Comparison of ENCODE assay signal across 7 mouse cellular contexts in the genomic region with DNA sequence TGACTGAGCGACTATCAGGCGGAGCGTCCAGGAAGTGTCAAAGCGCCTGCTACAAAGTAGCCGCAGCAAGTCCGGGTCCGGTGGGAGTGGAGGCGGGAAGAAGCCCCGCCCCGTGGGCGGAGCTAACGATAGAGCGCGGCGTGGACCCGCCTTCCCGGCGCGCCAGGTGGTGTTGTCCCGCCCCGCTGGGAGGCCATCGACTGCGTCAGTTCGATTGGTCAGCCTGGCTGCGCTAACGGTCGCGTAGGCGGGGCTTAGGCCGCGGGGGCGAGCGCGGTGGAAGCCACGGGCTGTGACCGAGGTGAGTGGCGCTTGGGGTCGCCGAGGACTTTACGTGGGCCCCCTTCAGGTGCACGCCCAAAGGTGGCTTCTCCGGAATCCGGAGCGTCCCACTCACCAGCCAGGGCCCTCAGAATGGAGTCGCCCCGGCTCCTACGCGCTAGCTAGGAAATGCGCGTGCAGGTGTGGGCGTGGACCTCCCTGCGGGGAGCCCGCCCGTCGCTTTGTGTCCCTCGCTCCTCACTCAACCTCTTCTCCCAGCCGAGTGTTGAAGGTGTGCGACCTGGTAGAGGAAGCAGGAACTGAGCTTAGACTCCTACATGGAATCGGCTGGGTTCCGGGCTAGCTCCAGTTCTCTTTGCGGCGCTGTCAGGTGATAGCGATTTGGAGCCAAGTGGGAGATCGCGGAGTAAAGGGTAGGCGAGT. TPM values are rescaled to one million over a fixed set of nuclear protein-coding genes. Genes with fewer than 3 reads are reported as not detected.
DNase-seq lines count a peak whose midpoint lies in the region; ATAC-seq lines count a peak whose summit lies in the region.

A gene (plus strand): TSS at position 178 of the 705 bp plus-strand sequence.

- peak within 1 kb of the TSS; percentile 56 for H3K4me2 ChIP-seq in intestine, embryonic 16.5 days (ENCODE audit: low read depth, low read length)
- H3K4me2 ChIP-seq in midbrain, embryonic 11.5 days: peak within 1 kb of the TSS; percentile 69

- H3K36me3 ChIP-seq in intestine, embryonic 16.5 days (ENCODE audit: control insufficient read depth, insufficient read depth, low read length): no peaks in the 10 kb centered on the region
- no peaks in the 10 kb centered on the region for H3K36me3 ChIP-seq in midbrain, embryonic 11.5 days (ENCODE audit: control insufficient read depth, insufficient read depth, low read length)

- under 1% methylated on average over 66 of the region's 66 CpGs for WGBS in intestine, embryonic 16.5 days
- WGBS in midbrain, embryonic 11.5 days: under 1% methylated on average over 66 of the region's 66 CpGs

- H3K9me3 ChIP-seq in intestine, embryonic 16.5 days (ENCODE audit: control insufficient read depth, low read length): no peaks in the 10 kb centered on the region
- no peaks in the 10 kb centered on the region for H3K9me3 ChIP-seq in midbrain, embryonic 11.5 days (ENCODE audit: control insufficient read depth, low read length)

- intact Hi-C loops in gastrocnemius, postnatal 36 days (cut with DNase I): loop anchor here (5.0 to 10.0 kb wide), 4 partner anchors 101 to 639 kb away; a partner anchor contains a TSS
- intact Hi-C loops in left cerebral cortex, postnatal 36 days (cut with DNase I): loop anchor here (1.0 to 5.0 kb wide), 3 partner anchors 103 to 204 kb away; a partner anchor contains a TSS

- H3K4me1 ChIP-seq in intestine, embryonic 16.5 days (ENCODE audit: control insufficient read depth, insufficient read depth, low read length): peaks cover 4% of the 10 kb centered on the region; the same call in 1 of the 2 replicates
- H3K4me1 ChIP-seq in midbrain, embryonic 11.5 days (ENCODE audit: control insufficient read depth, insufficient read depth, low read length): peaks cover 2% of the 10 kb centered on the region; the same call in 1 of the 2 replicates

- peak; percentile 98 for DNase-seq in adrenal gland, adult 2 months
- DNase-seq in embryo, embryonic 11.5 days (ENCODE audit: low read depth, low spot score): peak; percentile 92
- DNase-seq in gastrocnemius, postnatal 36 days: peak; percentile 88 to 90
- peak; percentile 95 to 96 for DNase-seq in left cerebral cortex, postnatal 36 days (ENCODE audit: low spot score in 2 of 2)
- DNase-seq in midbrain, embryonic 11.5 days (ENCODE audit: low spot score, missing footprints): peak; percentile 100
- peak; percentile 90 for DNase-seq in skeletal muscle tissue, adult 2 months (ENCODE audit: low read depth, low spot score)

- peak within 1 kb of the TSS; percentile 83 for H3K27ac ChIP-seq in intestine, embryonic 16.5 days (ENCODE audit: low read length)
- H3K27ac ChIP-seq in midbrain, embryonic 11.5 days (ENCODE audit: low read depth, low read length): peak within 1 kb of the TSS; percentile 30; the same call in 1 of the 2 replicates

- H3K4me3 ChIP-seq in intestine, embryonic 16.5 days (ENCODE audit: low read length): peak within 1 kb of the TSS; percentile 80
- peak within 1 kb of the TSS; percentile 84 for H3K4me3 ChIP-seq in midbrain, embryonic 11.5 days (ENCODE audit: low read depth, low read length)

- H3K9ac ChIP-seq in intestine, embryonic 16.5 days (ENCODE audit: low read depth, low read length): peak within 1 kb of the TSS; percentile 80
- peak within 1 kb of the TSS; percentile 82 for H3K9ac ChIP-seq in midbrain, embryonic 11.5 days (ENCODE audit: low read length)

- ATAC-seq in intestine, embryonic 16.5 days: peak; percentile 96
- ATAC-seq in midbrain, embryonic 11.5 days (ENCODE audit: low FRiP score): peak; percentile 95

- no peaks in the 10 kb centered on the region for H3K27me3 ChIP-seq in intestine, embryonic 16.5 days (replicated peaks; ENCODE audit: control insufficient read depth, insufficient read depth, low read length)
- no peaks in the 10 kb centered on the region for H3K27me3 ChIP-seq in midbrain, embryonic 11.5 days (ENCODE audit: control insufficient read depth, insufficient read depth, low read length)

RNA-seq across cellular contexts. Expression of the gene that starts here (rescaled TPM):
- total RNA-seq in adrenal gland, adult 2 months (2021): 10 to 100 TPM in 1 of 2 experiments, 1 to 10 TPM in 1; 8.0 to 11.2 TPM
- 0.86 and 1.3 TPM in 2 replicates for polyA plus RNA-seq in adrenal gland, adult 2 months (2012; rRNA removed)
- total RNA-seq in gastrocnemius, postnatal 36 days (2021): 1 to 10 TPM; 2.0 to 3.1 TPM
- polyA plus RNA-seq in intestine, embryonic 16.5 days (2015; fragmentation: Nextera tagmentation; extraction: Ambion mirVana): 20.2 and 20.6 TPM in 2 replicates
- total RNA-seq in left cerebral cortex, postnatal 36 days (2021): 10 to 100 TPM; 15.1 to 31.5 TPM
- polyA plus RNA-seq in midbrain, embryonic 11.5 days (2014; fragmentation: Nextera tagmentation; extraction: Ambion mirVana): 41.9 and 49.5 TPM in 2 replicates

Comparison
In these comparisons a context has a peak if more than half of its experiments do, and no peak if none do; other contexts are left out.
1. Peak in every context shown above with its lines: DNase-seq, ATAC-seq, H3K4me3 ChIP-seq and H3K27ac ChIP-seq.